Mouse (Mus musculus): ENCODE measurements around the gene Farsb. TPM values are rescaled to one million over a fixed set of nuclear protein-coding genes. Genes with fewer than 3 reads are reported as not detected.

Gene Farsb
- polyA plus RNA-seq, 1 experiment from 2014 or later = 154 TPM

DNA sequence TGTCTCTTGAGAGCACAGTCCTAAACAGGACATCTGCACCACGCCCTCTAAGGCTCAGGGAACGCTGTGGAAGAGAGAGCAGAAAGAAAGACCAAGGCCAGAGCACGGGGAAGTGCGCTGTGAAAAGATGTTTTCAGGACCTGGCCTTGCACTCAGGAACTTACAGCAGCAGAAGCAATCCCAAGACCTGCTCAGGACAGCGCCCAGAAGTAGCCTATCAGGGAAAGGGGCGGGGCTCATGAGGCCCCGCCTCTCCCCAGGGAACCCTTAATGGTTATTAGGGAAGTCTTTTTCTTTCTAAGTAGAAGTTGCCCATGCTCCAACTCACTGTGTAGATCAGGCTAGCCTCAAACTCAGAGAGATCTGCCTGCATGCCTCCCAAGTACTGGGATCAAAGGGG lies 76.0 kb downstream of the Farsb start:
- H3K4me1 ChIP-seq (replicated peaks) = no peaks in the 10 kb centered on the region
- no peak for ATAC-seq (ENCODE audit: low FRiP score, low read depth)
- no peak overlapping the region for H3K27ac ChIP-seq (replicated peaks)
- 25% methylated on average over 7 of the region's 7 CpGs for WGBS
- no peak overlapping the region for H3K4me3 ChIP-seq
- no peaks in the 10 kb centered on the region for H3K9me3 ChIP-seq
- no peaks in the 10 kb centered on the region for H3K36me3 ChIP-seq
- H3K4me2 ChIP-seq = no peak overlapping the region
- 0 out of 2 replicates have a peak, but pooled peaks cover 2% of the 10 kb centered on the region for H3K27me3 ChIP-seq
- no peak overlapping the region for H3K9ac ChIP-seq

DNA sequence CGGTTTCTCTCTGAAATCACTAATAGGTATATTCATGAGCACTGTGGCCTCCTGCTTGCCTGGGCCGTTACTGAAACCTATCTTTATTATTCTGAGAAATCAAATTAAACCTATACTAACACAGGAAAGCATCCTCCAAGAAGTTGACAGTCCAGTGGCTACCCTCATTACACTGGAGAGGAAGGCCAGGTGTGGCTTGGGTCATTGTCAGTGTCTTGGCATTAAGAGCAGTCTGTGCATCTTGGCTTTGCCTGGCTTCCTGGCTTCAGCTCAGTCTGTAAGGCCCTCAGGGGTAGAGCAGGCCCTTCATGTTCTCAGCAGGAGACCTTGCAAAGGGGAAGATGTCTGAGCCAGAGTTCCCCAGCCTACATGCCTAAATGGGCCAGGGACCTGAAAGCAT lies 79.3 kb downstream of the Farsb start:
- no peak overlapping the region for H3K27ac ChIP-seq (replicated peaks)
- 0 out of 2 replicates have a peak, but pooled peaks cover 2% of the 10 kb centered on the region for H3K27me3 ChIP-seq
- no peaks in the 10 kb centered on the region for H3K4me1 ChIP-seq (replicated peaks)
- H3K36me3 ChIP-seq = no peaks in the 10 kb centered on the region
- ATAC-seq (ENCODE audit: low FRiP score, low read depth) = no peak
- WGBS = 92% methylated on average over 2 of the region's 2 CpGs
- H3K4me3 ChIP-seq = no peak overlapping the region
- no peaks in the 10 kb centered on the region for H3K9me3 ChIP-seq
- no peak overlapping the region for H3K9ac ChIP-seq
- no peak overlapping the region for H3K4me2 ChIP-seq

DNA sequence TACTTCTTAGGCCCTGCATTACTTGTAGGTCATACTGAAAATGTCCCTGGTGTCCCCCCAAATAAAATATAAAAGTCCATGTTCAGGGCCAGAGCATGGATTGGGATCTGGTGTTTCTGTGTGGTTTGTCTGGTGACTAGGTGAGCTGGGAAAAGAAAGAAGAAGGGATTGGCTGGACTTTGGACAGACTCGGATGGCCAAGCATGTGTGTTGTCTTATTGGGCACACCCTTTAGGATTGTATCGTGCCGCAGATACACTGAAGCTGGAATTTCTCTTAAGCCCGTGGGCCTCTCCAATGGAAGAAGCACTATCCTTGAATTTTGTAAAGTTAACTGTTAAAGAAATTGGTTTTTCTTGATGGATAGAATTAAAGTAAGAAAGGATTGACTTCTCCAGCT lies 87.3 kb downstream of the Farsb start:
- no peak overlapping the region for H3K4me2 ChIP-seq
- H3K9ac ChIP-seq = no peak overlapping the region
- no peaks in the 10 kb centered on the region for H3K9me3 ChIP-seq
- H3K27me3 ChIP-seq = no peaks in the 10 kb centered on the region
- ATAC-seq (ENCODE audit: low FRiP score, low read depth) = no peak
- H3K4me1 ChIP-seq (replicated peaks) = no peaks in the 10 kb centered on the region
- H3K27ac ChIP-seq (replicated peaks) = no peak overlapping the region
- WGBS = 90% methylated on average over 4 of the region's 4 CpGs
- H3K36me3 ChIP-seq = no peaks in the 10 kb centered on the region
- no peak overlapping the region for H3K4me3 ChIP-seq

DNA sequence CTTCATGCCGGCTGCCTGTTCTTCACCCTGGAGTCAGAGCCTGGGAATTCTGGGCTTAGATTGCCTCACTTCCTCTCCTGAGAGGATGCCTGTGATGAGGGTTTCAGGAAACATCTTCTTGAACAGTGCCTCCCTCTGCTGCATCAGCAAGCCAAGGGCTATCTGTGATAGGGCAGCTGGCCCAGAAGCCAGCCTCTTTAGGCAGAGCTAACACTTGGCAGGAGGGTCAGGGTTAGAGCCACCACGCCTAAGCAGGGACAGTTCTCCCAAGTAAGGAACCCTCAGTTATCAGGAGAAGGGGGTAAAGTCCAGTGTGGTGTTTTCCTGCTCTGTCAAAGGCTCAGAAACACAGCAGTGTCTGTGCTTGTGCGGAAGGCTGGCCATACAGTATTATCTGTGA lies 88.9 kb downstream of the Farsb start:
- H3K9ac ChIP-seq = no peak overlapping the region
- H3K4me2 ChIP-seq = no peak overlapping the region
- no peaks in the 10 kb centered on the region for H3K27me3 ChIP-seq
- ATAC-seq (ENCODE audit: low FRiP score, low read depth) = no peak
- peaks cover 7% of the 10 kb centered on the region; the same call in 1 of the 2 replicates for H3K4me1 ChIP-seq (replicated peaks)
- WGBS = 85% methylated on average over 3 of the region's 3 CpGs
- H3K27ac ChIP-seq (replicated peaks) = no peak overlapping the region
- no peaks in the 10 kb centered on the region for H3K36me3 ChIP-seq
- H3K4me3 ChIP-seq = no peak overlapping the region
- H3K9me3 ChIP-seq = no peaks in the 10 kb centered on the region

DNA sequence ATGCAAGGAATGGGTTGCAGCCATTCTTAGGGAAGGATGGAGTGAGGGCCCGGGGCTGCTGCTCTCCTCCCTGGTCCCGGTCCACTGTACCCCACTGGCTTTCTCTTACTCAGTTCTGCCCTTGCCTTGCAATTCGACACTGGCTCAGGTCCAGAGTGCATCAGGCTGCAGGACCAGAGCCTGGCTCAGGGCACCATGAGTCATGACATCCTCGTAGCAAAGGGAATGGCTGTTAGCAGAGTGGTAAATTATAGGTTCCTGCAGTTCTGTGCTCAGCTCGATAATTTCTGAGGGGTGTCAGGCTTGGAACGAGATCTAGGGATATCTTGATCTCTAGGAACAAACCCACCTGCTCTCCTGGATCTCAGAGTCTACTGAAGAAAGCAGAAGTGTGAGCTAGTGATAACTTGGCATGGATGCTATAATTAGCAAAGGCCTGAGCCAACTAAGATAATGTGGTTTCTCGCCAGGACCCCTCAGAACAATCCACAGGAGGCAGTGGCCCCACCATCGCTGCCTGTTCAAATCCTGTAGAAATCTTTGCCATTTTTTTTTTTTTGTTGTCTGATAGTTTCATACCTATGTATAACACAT lies 92.3 kb downstream of the Farsb start:
- 34% methylated on average over 8 of the region's 8 CpGs for WGBS
- no peaks in the 10 kb centered on the region for H3K27me3 ChIP-seq

DNA sequence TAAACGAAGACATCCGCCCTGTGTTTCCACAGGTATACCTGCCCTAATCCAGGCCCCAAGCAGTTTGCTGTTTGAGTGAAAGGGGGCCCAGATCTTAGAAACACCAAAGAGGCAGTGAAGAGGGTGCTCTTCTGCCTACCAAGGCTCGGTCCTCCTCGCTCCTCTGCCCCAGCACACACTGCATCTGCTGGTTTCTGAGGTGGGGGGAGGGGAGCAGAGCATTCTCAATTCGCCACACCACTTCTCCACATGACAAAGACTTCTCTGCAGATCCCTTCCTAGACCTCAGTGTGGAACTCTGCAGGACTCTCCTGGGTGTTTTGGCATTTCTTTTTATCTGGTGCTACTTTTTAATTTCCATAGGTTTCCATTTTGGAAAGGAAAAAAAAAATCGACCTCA lies 93.0 kb downstream of the Farsb start:
- Histone ChIP-seq H3K4me1 (replicated peaks) (peaks cover 7% of the 10 kb centered on the region; the same call in 1 of the 2 replicates), H3K9ac (no peak overlapping the region), H3K27me3 (no peaks in the 10 kb centered on the region), H3K27ac (replicated peaks) (no peak overlapping the region), H3K4me2 (no peak overlapping the region), H3K36me3 (no peaks in the 10 kb centered on the region), H3K9me3 (no peaks in the 10 kb centered on the region), H3K4me3 (no peak overlapping the region)
- no peak for ATAC-seq (ENCODE audit: low FRiP score, low read depth)
- WGBS = 38% methylated on average over 6 of the region's 6 CpGs

More for the DNA sequence above, 92.3 kb downstream of the Farsb start:
- H3K36me3 ChIP-seq = no peaks in the 10 kb centered on the region
- H3K9me3 ChIP-seq = no peaks in the 10 kb centered on the region
- H3K4me3 ChIP-seq = no peak overlapping the region
- ATAC-seq (ENCODE audit: low FRiP score, low read depth) = no peak
- no peak overlapping the region for H3K4me2 ChIP-seq
- H3K9ac ChIP-seq = no peak overlapping the region
- H3K4me1 ChIP-seq (replicated peaks) = peaks cover 7% of the 10 kb centered on the region; the same call in 1 of the 2 replicates
- H3K27ac ChIP-seq (replicated peaks) = no peak overlapping the region

DNA sequence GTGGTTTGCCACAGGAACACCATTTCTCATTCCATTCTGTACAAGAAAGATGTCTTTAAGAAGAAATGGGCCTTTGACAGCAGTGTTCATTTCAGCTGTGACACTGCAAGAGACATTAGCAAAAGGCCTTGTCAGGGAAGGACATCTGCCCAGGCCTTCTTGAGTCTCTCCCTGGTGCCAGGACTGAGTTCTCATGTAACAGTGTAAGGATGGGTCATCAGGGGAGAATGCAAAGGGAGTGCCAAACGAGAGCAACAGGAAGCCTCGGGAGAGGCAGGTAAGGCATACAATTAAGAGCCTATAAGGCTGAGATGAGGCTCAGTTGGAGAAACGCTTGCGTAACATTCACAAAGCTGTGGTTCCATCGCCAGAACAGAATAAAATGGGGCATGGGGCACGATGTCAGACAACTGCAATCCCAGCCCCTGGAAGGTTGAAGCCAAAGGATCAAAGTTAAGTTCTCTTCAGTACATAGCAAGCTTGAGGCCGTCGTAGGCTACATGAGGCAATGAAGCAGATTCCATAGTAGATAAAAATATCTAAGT lies 93.4 kb downstream of the Farsb start:
- Histone ChIP-seq H3K4me2 (no peak overlapping the region), H3K9ac (no peak overlapping the region), H3K36me3 (no peaks in the 10 kb centered on the region), H3K27me3 (no peaks in the 10 kb centered on the region), H3K27ac (replicated peaks) (no peak overlapping the region), H3K4me3 (no peak overlapping the region), H3K4me1 (replicated peaks) (peaks cover 7% of the 10 kb centered on the region; the same call in 1 of the 2 replicates), H3K9me3 (no peaks in the 10 kb centered on the region)
- WGBS = 69% methylated on average over 8 of the region's 8 CpGs
- ATAC-seq (ENCODE audit: low FRiP score, low read depth) = no peak

DNA sequence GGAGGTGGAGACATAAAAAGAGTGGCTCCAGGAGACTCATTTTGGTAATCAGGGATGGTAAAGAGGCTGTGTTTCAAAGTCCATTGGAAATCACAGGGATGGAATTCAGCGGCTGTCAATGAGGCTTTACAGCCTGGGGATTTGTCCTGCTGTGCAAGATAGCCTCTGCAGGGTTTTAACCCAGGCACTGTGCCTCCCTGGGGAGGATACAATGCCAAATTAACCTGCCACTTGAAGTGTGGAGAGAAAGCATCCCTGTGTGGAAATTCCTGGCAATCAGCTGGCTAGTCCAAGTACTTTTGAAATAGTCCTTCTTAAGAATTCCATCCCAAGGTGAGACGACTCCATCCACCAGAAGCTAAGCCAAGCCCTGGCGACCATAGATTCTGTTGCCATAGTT lies 99.8 kb downstream of the Farsb start:
- H3K27ac ChIP-seq (replicated peaks) = no peak overlapping the region
- 10% methylated on average over 3 of the region's 3 CpGs for WGBS

DNA sequence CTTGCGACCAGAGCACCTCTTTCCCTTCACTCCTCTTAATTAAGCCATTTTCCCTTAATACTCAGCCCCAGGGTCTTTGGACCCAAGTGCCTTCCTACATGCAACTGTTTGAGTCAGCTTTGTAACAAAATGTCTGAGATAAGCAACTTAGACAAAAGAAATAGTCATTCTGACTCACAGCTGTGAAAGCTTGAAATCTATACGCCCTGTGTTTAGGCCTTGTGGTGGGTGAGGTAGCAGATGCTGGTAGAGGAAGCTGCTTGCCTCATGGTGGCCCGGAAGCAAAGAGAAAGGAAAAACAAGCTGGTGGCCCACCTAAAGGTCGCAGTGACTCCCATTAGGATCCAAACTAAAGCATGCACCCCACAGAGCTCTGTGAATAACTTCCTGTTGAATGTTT lies 100.8 kb downstream of the Farsb start:
- Histone ChIP-seq H3K4me1 (replicated peaks) (no peaks in the 10 kb centered on the region), H3K27me3 (no peaks in the 10 kb centered on the region), H3K4me2 (no peak overlapping the region), H3K36me3 (no peaks in the 10 kb centered on the region), H3K9ac (no peak overlapping the region), H3K9me3 (no peaks in the 10 kb centered on the region), H3K4me3 (no peak overlapping the region), H3K27ac (replicated peaks) (no peak overlapping the region)
- 62% methylated on average over 4 of the region's 4 CpGs for WGBS
- ATAC-seq (ENCODE audit: low FRiP score, low read depth) = no peak

More for the DNA sequence above, 99.8 kb downstream of the Farsb start:
- Histone ChIP-seq H3K9me3 (no peaks in the 10 kb centered on the region), H3K4me2 (no peak overlapping the region), H3K4me1 (replicated peaks) (no peaks in the 10 kb centered on the region), H3K4me3 (no peak overlapping the region), H3K9ac (no peak overlapping the region), H3K36me3 (no peaks in the 10 kb centered on the region), H3K27me3 (no peaks in the 10 kb centered on the region)
- ATAC-seq (ENCODE audit: low FRiP score, low read depth) = no peak

DNA sequence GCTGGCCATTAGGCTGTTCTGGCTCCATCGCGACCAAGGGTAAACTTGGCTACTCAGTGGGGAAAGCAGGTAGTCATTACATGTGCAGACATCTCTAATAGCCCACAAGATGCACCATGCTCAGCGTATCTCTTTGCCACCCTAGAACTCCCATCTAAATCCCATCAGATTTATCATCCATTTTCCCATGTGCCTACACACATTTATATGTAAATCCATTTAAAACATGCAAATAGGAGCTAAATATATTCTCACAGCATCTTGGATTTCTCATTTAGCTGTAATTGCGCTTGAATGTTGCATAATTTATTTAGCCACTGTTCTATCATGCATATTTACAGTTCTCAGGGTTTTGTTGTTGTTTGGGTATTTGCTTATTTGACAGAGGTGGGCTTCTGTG lies 107.7 kb downstream of the Farsb start:
- no peak overlapping the region for H3K4me2 ChIP-seq
- H3K4me1 ChIP-seq (replicated peaks) = no peaks in the 10 kb centered on the region
- WGBS = 80% methylated on average over 4 of the region's 4 CpGs
- H3K27me3 ChIP-seq = no peaks in the 10 kb centered on the region
- H3K4me3 ChIP-seq = no peak overlapping the region
- H3K9ac ChIP-seq = no peak overlapping the region
- H3K27ac ChIP-seq (replicated peaks) = no peak overlapping the region
- no peak for ATAC-seq (ENCODE audit: low FRiP score, low read depth)
- H3K9me3 ChIP-seq = no peaks in the 10 kb centered on the region
- H3K36me3 ChIP-seq = no peaks in the 10 kb centered on the region

DNA sequence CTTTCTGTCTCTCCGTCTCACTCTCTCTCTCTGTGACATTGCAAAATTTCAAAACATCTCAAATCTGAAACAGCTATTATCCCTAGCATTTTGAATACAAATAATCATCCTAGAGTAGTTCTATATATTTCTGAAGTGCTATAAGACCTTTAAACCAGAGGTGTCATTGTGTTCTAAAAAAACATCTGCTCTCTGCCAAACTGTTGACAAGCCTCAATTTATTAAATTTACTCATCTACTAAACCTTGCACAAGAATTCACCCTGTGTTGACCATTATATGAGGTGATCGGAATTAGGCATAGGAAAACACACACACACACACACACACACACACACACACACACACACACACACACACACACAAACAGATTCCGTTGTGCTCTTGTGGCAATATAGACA lies 113.6 kb downstream of the Farsb start:
- no peaks in the 10 kb centered on the region for H3K36me3 ChIP-seq
- ATAC-seq (ENCODE audit: low FRiP score, low read depth) = no peak
- H3K4me1 ChIP-seq (replicated peaks) = peaks cover 9% of the 10 kb centered on the region
- H3K4me2 ChIP-seq = no peak overlapping the region
- H3K9me3 ChIP-seq = no peaks in the 10 kb centered on the region
- 92% methylated on average over 3 of the region's 3 CpGs for WGBS
- no peak overlapping the region for H3K9ac ChIP-seq
- H3K27me3 ChIP-seq = no peaks in the 10 kb centered on the region
- H3K27ac ChIP-seq (replicated peaks) = no peak overlapping the region
- H3K4me3 ChIP-seq = no peak overlapping the region

DNA sequence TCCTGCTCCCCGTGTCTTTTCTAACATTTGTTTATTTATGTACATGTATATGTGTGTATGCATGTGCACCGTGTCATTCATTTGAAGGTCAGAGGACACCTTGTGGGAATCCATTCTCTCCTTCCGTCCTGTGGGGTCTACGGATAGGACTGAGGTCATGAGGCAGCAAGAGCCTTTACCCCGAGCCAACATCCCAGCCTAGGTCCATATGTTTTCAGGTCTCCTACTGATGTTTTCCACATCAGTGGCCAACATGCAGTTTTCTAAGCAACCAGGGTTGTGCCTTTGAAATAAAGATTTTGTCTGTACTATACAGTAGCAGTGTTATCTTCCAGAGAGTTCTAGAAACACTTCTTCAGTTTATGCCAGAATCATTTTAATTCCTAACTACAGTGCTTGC lies 114.9 kb downstream of the Farsb start:
- H3K27ac ChIP-seq (replicated peaks) = no peak overlapping the region
- no peaks in the 10 kb centered on the region for H3K36me3 ChIP-seq
- ATAC-seq (ENCODE audit: low FRiP score, low read depth) = no peak
- no peak overlapping the region for H3K4me2 ChIP-seq
- peaks cover 9% of the 10 kb centered on the region for H3K4me1 ChIP-seq (replicated peaks)
- H3K4me3 ChIP-seq = no peak overlapping the region
- 87% methylated on average over 5 of the region's 5 CpGs for WGBS
- no peaks in the 10 kb centered on the region for H3K27me3 ChIP-seq
- no peak overlapping the region for H3K9ac ChIP-seq
- H3K9me3 ChIP-seq = no peaks in the 10 kb centered on the region

DNA sequence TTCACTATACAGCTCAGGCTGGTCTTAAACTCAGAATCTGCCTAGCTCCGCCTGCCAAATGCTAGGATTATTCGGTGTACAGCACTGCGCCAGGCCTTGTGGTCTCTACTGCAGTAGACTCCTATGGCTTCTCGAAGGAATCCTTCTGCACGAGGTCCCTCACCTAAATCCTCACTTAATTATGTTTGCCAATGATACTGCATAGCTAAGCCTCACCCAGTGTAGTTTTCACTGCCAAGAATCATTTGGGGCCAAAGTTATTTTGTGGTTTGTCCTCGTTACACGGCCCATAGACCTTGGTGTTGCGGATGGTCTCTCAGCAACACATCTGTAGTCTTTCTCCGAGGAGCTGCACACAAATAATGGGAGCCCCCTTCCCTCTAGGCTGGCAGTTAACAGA lies 116.4 kb downstream of the Farsb start:
- H3K4me1 ChIP-seq (replicated peaks) = peaks cover 9% of the 10 kb centered on the region
- WGBS = 86% methylated on average over 9 of the region's 9 CpGs
- no peak for ATAC-seq (ENCODE audit: low FRiP score, low read depth)

More for the DNA sequence above, 116.4 kb downstream of the Farsb start:
- no peak overlapping the region for H3K4me2 ChIP-seq
- H3K4me3 ChIP-seq = no peak overlapping the region
- H3K9ac ChIP-seq = no peak overlapping the region
- H3K9me3 ChIP-seq = no peaks in the 10 kb centered on the region
- H3K36me3 ChIP-seq = no peaks in the 10 kb centered on the region
- H3K27ac ChIP-seq (replicated peaks) = peak overlapping the region; percentile 29; the same call in 1 of the 2 replicates
- H3K27me3 ChIP-seq = no peaks in the 10 kb centered on the region

All from hindbrain, embryonic 15.5 days (tissue).